24 mouse cellular contexts compared by ENCODE assay signal in the genomic region with DNA sequence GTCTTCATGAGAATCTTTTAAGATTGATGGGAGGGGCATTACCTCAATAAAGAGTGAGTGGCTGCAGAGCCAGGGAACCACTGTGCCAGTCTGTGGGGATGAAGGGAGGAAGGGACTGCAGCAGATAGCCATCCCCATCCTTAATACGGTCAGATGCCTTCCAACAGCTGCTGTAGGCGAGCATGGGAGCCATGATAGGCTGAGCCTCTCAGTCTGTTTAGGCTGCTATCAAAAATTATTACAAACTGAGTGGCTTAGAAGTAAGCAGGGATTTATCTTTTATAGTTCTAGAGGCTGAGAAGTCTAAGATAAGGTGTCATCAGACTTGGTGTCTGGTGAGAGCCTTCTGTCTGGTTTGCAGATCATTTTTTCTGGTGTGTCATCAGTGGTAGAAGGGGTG.
"Had no signal": no experiment of that assay in that cellular context is flagged by ENCODE, and none has a peak within 500 bp of the region (broad histone marks: within the 10 kb centered on the region; RNA-seq: fewer than 3 reads in every experiment).

No protein-coding gene starts in this region.

- DNase-seq: forebrain, postnatal 0 days; gastrocnemius, adult 2 months; gastrocnemius, postnatal 10 days; gastrocnemius, postnatal 25 days; heart, adult 2 months; heart, postnatal 14 days; heart, postnatal 4 days; kidney, adult 11 months; kidney, adult 8-10 months; kidney, postnatal 10 days; kidney, postnatal 25 days; kidney, postnatal 4 days had no signal

- H3K9ac ChIP-seq: forebrain, postnatal 0 days; heart, embryonic 13.5 days; heart, embryonic 15.5 days; hindbrain, embryonic 12.5 days; hindbrain, embryonic 14.5 days; limb, embryonic 12.5 days had no signal

- H3K9me3 ChIP-seq: heart, embryonic 13.5 days; heart, embryonic 15.5 days; hindbrain, embryonic 10.5 days; hindbrain, embryonic 12.5 days; limb, embryonic 10.5 days; limb, embryonic 12.5 days had no signal

- ATAC-seq: forebrain, postnatal 0 days; hindbrain, embryonic 16.5 days; intestine, embryonic 16.5 days had no signal

- H3K4me2 ChIP-seq: heart, embryonic 11.5 days; heart, embryonic 13.5 days; heart, embryonic 15.5 days; hindbrain, embryonic 12.5 days; hindbrain, embryonic 14.5 days; limb, embryonic 12.5 days had no signal

- H3K27ac ChIP-seq: gastrocnemius, adult 2 months; heart, adult 2 months; heart, embryonic 13.5 days; heart, embryonic 15.5 days; hindbrain, embryonic 10.5 days; hindbrain, embryonic 12.5 days; hindbrain, embryonic 14.5 days; layer of hippocampus, adult 2 months; left cerebral cortex, adult 2 months; limb, embryonic 10.5 days; limb, embryonic 12.5 days had no signal

- H3K4me1 ChIP-seq: heart, embryonic 13.5 days; heart, embryonic 15.5 days; limb, embryonic 10.5 days; limb, embryonic 12.5 days had no signal

- H3K27me3 ChIP-seq: heart, embryonic 13.5 days; heart, embryonic 15.5 days; hindbrain, embryonic 12.5 days; limb, embryonic 12.5 days had no signal

- H3K4me3 ChIP-seq: gastrocnemius, adult 2 months; heart, adult 2 months; heart, embryonic 13.5 days; heart, embryonic 15.5 days; hindbrain, embryonic 10.5 days; hindbrain, embryonic 12.5 days; layer of hippocampus, adult 2 months; left cerebral cortex, adult 2 months; limb, embryonic 10.5 days; limb, embryonic 12.5 days had no signal

- H3K36me3 ChIP-seq: heart, embryonic 13.5 days; heart, embryonic 15.5 days; hindbrain, embryonic 10.5 days; hindbrain, embryonic 12.5 days; limb, embryonic 10.5 days; limb, embryonic 12.5 days had no signal
